Mouse (Mus musculus): ENCODE data around the gene Zmynd15. TPM values are rescaled to one million over a fixed set of nuclear protein-coding genes. Genes with fewer than 3 reads are reported as not detected.
"Not testable (repeated sequence)": the region's sequence is repeated elsewhere in the genome, so short reads cannot be mapped to it uniquely, and the experiment has no call there.

Zmynd15 gene
- 1.3 and 1.5 TPM in 2 replicates for total RNA-seq (2021)
- long read RNA-seq, experiment 1, partial matches to known transcripts: 0 of 1 reads
- long read RNA-seq, experiment 1, other reads (novel, unspliced or antisense): 1 of 1 reads
- long read RNA-seq, experiment 2, partial matches to known transcripts: 0 of 1 reads
- long read RNA-seq, experiment 2, other reads (novel, unspliced or antisense): 1 of 1 reads

GRCm38 (mm10) chr11:70458688-70459600 is at the start of gene Zmynd15:
Gene Zmynd15 (plus strand): TSS chr11:70459433.
- DNase-seq: no peak

GRCm38 (mm10) chr11:70409594-70410296 is 49.5 kb upstream of the Zmynd15 start, which contains the start of gene Pelp1:
Gene Pelp1 (minus strand): TSS chr11:70410031.
- peak; percentile 92 for DNase-seq

- DNase-seq: no peak
These were observed 49.0 kb upstream of the Zmynd15 start for GRCm38 (mm10) chr11:70410297-70410643.

- DNase-seq: no peak
These were observed 46.6 kb upstream of the Zmynd15 start for GRCm38 (mm10) chr11:70412591-70412990.

GRCm38 (mm10) chr11:70413961-70414360 is 45.3 kb upstream of the Zmynd15 start:
- peak; percentile 86 for DNase-seq

- DNase-seq: no peak
These were observed 41.0 kb upstream of the Zmynd15 start for GRCm38 (mm10) chr11:70418199-70418598.

- no peak for DNase-seq
These were observed 39.7 kb upstream of the Zmynd15 start for GRCm38 (mm10) chr11:70419486-70419885.

- not testable (repeated sequence) for DNase-seq
These were observed 32.6 kb upstream of the Zmynd15 start for GRCm38 (mm10) chr11:70426598-70426997.

GRCm38 (mm10) chr11:70431574-70431973 is 27.7 kb upstream of the Zmynd15 start:
- DNase-seq: no peak

GRCm38 (mm10) chr11:70432048-70432894 is 27.0 kb upstream of the Zmynd15 start, which contains the start of gene Arrb2:
Gene Arrb2 (plus strand): TSS chr11:70432635.
- DNase-seq: peak; percentile 99

- DNase-seq: no peak
These were observed 26.2 kb upstream of the Zmynd15 start for GRCm38 (mm10) chr11:70432895-70433568.

GRCm38 (mm10) chr11:70433569-70433943 is 25.7 kb upstream of the Zmynd15 start:
- DNase-seq: no peak

- no peak for DNase-seq
These were observed 25.3 kb upstream of the Zmynd15 start for GRCm38 (mm10) chr11:70433951-70434350.

- no peak for DNase-seq
These were observed 23.8 kb upstream of the Zmynd15 start for GRCm38 (mm10) chr11:70435476-70435875.

GRCm38 (mm10) chr11:70437426-70437825 is 21.8 kb upstream of the Zmynd15 start:
- DNase-seq: no peak

GRCm38 (mm10) chr11:70438728-70439374 is 20.4 kb upstream of the Zmynd15 start:
- peak; percentile 44 for DNase-seq

- DNase-seq: no peak
These were observed 18.6 kb upstream of the Zmynd15 start for GRCm38 (mm10) chr11:70440637-70441036.

GRCm38 (mm10) chr11:70441882-70442281 is 17.4 kb upstream of the Zmynd15 start:
- no peak for DNase-seq

GRCm38 (mm10) chr11:70443964-70444363 is 15.3 kb upstream of the Zmynd15 start:
- DNase-seq: no peak

GRCm38 (mm10) chr11:70444667-70445066 is 14.6 kb upstream of the Zmynd15 start:
- no peak for DNase-seq

- DNase-seq: no peak
These were observed 12.5 kb upstream of the Zmynd15 start for GRCm38 (mm10) chr11:70446756-70447155.

All from adrenal gland, postnatal 14 days (tissue).